Mouse (Mus musculus): ENCODE measurements around the gene Cbln4.

- no peak for TF ChIP-seq POLR2A (IDR thresholded peaks at IDR 0.05; ENCODE audit: low read depth, low read length)
- TF ChIP-seq CTCF (IDR thresholded peaks at IDR 0.05; ENCODE audit: extremely low read depth, insufficient read length, insufficient replicate concordance, low read depth, low read length) = no peak
These were observed 49.0 kb downstream of the Cbln4 start for GRCm38 (mm10) chr2:171994240-171994639.

All from small intestine, adult 2 months (tissue).